Mouse (Mus musculus): Measurements from ENCODE around the gene Rab14.

- TF ChIP-seq CTCF (IDR thresholded peaks at IDR 0.05; ENCODE audit: insufficient read depth, low read length), result no peak
- no peak for TF ChIP-seq POLR2A (IDR thresholded peaks at IDR 0.05; ENCODE audit: borderline replicate concordance, extremely low read depth, low read depth, low read length)
Measured at GRCm38 (mm10) chr2:35232595-35233445, 31.9 kb upstream of the Rab14 start.
